Mouse (Mus musculus) thymus, adult 2 months (tissue): ENCODE data around the gene Slmap.

Source experiments
- CTCF ChIP-seq: fragments of 200-500 bp; IDR thresholded peaks from 2 replicates; pipeline ENCODE4 v1.5.1; 2012; ENCODE audit warnings: mild to moderate bottlenecking, control low read depth, low read length, moderate library complexity, borderline replicate concordance; ENCODE audit not compliant: control insufficient read depth, poor library complexity, insufficient read depth; ENCODE audit errors: extremely low read depth
- POLR2A ChIP-seq: fragments of 200-500 bp; IDR thresholded peaks from 2 replicates; pipeline ENCODE4 v1.6.1; 2012; ENCODE audit warnings: mild to moderate bottlenecking, low read length, control low read depth, moderate library complexity; ENCODE audit not compliant: control insufficient read depth, poor library complexity, insufficient read depth; ENCODE audit errors: extremely low read depth

DNA sequence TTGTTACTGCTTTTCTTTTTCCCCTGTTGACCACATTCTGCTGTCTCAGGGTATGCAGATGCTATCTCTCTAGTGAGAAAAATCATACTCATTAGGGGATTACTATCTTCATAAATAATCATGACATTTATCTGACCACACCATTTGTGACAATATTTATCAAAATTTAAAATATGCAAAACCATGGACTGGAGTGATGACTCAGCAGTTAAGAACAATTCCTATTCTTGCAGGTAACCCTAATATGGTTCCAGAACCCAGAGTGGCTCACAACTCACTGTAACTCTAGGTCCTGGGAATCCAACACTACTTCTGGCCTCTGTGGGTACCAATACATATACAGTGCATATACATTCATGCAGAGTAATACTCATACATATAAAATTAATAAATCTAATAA is 94.7 kb downstream of the Slmap start:
- TF ChIP-seq POLR2A (no peak), CTCF (no peak)
